In the genomic region with DNA sequence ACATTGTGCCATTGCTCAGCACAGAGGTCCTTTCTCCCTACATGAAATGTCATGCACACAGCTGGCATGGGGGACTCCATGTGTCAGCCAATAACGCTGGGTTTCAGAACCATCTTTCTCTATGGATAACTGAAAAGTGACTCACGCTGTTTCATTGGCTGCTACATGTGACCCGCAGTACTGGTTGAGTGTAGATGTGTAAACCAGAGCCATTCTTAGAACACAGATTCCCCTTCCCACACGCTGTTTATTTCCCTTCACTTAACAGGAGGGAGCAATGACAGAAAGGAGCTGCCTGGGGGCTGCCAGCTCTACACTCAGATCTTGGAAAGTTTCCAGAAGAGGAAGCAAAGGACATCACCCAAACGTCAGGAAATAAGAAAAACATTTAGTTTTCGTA, we compare ENCODE assay signal across 12 mouse cellular contexts.
DNase-seq lines count a peak whose midpoint lies in the region; ATAC-seq lines count a peak whose summit lies in the region.
"Had no signal": no experiment of that assay in that cellular context is flagged by ENCODE, and none has a peak within 500 bp of the region (broad histone marks: within the 10 kb centered on the region; RNA-seq: fewer than 3 reads in every experiment).

No protein-coding gene starts in this region.

- H3K36me3 ChIP-seq in heart, embryonic 14.5 days (ENCODE audit: control insufficient read depth, insufficient read depth, low read length) = no peaks in the 10 kb centered on the region
- H3K36me3 ChIP-seq: embryonic facial prominence, embryonic 10.5 days; limb, embryonic 15.5 days; midbrain, embryonic 12.5 days had no signal

- H3K27ac ChIP-seq in heart, embryonic 14.5 days (replicated peaks in 1 of 2; ENCODE audit: control insufficient read depth in 1 of 2, insufficient read depth in 1 of 2, low read depth in 2 of 2, low read length in 2 of 2) = no peak overlapping the region
- H3K27ac ChIP-seq: embryonic facial prominence, embryonic 10.5 days; limb, embryonic 15.5 days; midbrain, embryonic 12.5 days had no signal

- no peak overlapping the region for H3K4me2 ChIP-seq in heart, embryonic 14.5 days (ENCODE audit: low read length)
- H3K4me2 ChIP-seq: limb, embryonic 15.5 days; midbrain, embryonic 12.5 days had no signal

- ATAC-seq in heart, embryonic 14.5 days (ENCODE audit: insufficient number of reproducible peaks, insufficient read depth, low FRiP score, low read depth) = peak; percentile 50; the same call in 1 of the 2 replicates
- peak; percentile 8 for ATAC-seq in CD4-positive, CD25-positive, alpha-beta regulatory T cell, adult 4 months
- 0 out of 2 replicates have a peak, but pooled peaks have one; percentile 3 for ATAC-seq in common myeloid progenitor, adult 5-6 weeks (replicated peaks; ENCODE audit: low read depth, poor library complexity, severe bottlenecking)
- ATAC-seq in granulocyte monocyte progenitor cell, adult 5-6 weeks (replicated peaks; ENCODE audit: poor library complexity, severe bottlenecking) = no peak

- intact Hi-C loops in left cerebral cortex, postnatal 25 days (cut with DNase I) = no loop called here

- H3K27me3 ChIP-seq in heart, embryonic 14.5 days (ENCODE audit: control insufficient read depth, insufficient read depth, low read length) = no peaks in the 10 kb centered on the region
- H3K27me3 ChIP-seq: limb, embryonic 15.5 days; midbrain, embryonic 12.5 days had no signal

- 29% methylated on average over 6 of the region's 6 CpGs for WGBS in heart, embryonic 14.5 days

- no peak overlapping the region for H3K9ac ChIP-seq in heart, embryonic 14.5 days (ENCODE audit: low read length)
- H3K9ac ChIP-seq: limb, embryonic 15.5 days; midbrain, embryonic 12.5 days had no signal

- DNase-seq in heart, adult 9 months (ENCODE audit: low spot score in 2 of 2) = no peak
- peak; percentile 23 to 37 for DNase-seq in left cerebral cortex, postnatal 25 days (ENCODE audit: low spot score in 2 of 2)
- no peak for DNase-seq in left cerebral cortex, adult 11 months (ENCODE audit: low spot score)
- no peak for DNase-seq in thymus, postnatal 36 days
- DNase-seq: thymus, postnatal 25 days had no signal

- H3K4me1 ChIP-seq in heart, embryonic 14.5 days (ENCODE audit: control insufficient read depth in 2 of 2, insufficient read depth in 2 of 2, low read length in 2 of 2) = peaks cover 8 to 11% of the 10 kb centered on the region in 2 experiments
- H3K4me1 ChIP-seq: midbrain, embryonic 12.5 days had no signal

- H3K4me3 ChIP-seq in heart, embryonic 14.5 days (ENCODE audit: control insufficient read depth in 1 of 2, insufficient read depth in 1 of 2, low read depth in 1 of 2, low read length in 2 of 2) = no peak overlapping the region
- H3K4me3 ChIP-seq: embryonic facial prominence, embryonic 10.5 days; limb, embryonic 15.5 days; midbrain, embryonic 12.5 days had no signal

- H3K9me3 ChIP-seq in heart, embryonic 14.5 days (ENCODE audit: control insufficient read depth, low read length) = no peaks in the 10 kb centered on the region
- H3K9me3 ChIP-seq: embryonic facial prominence, embryonic 10.5 days; limb, embryonic 15.5 days; midbrain, embryonic 12.5 days had no signal

Comparison
In these comparisons a context has a peak if more than half of its experiments do, and no peak if none do; other contexts are left out.
1. DNase-seq: peak in left cerebral cortex, postnatal 25 days (2 of 2); none in heart, adult 9 months (0 of 2), left cerebral cortex, adult 11 months (single experiment) and thymus, postnatal 36 days (0 of 2).